Mouse (Mus musculus): ENCODE results near the gene Tmod2. TPM values are rescaled to one million over a fixed set of nuclear protein-coding genes. Genes with fewer than 3 reads are reported as not detected.
A peak's percentile ranks its signal among the peaks of the same experiment; 100 is the strongest.
"Not testable (repeated sequence)": the region's sequence is repeated elsewhere in the genome, so short reads cannot be mapped to it uniquely, and the experiment has no call there.

Gene Tmod2
- 348 and 370 TPM in 2 replicates for polyA plus RNA-seq (2015; fragmentation: Nextera tagmentation; extraction: Ambion mirVana)

DNA sequence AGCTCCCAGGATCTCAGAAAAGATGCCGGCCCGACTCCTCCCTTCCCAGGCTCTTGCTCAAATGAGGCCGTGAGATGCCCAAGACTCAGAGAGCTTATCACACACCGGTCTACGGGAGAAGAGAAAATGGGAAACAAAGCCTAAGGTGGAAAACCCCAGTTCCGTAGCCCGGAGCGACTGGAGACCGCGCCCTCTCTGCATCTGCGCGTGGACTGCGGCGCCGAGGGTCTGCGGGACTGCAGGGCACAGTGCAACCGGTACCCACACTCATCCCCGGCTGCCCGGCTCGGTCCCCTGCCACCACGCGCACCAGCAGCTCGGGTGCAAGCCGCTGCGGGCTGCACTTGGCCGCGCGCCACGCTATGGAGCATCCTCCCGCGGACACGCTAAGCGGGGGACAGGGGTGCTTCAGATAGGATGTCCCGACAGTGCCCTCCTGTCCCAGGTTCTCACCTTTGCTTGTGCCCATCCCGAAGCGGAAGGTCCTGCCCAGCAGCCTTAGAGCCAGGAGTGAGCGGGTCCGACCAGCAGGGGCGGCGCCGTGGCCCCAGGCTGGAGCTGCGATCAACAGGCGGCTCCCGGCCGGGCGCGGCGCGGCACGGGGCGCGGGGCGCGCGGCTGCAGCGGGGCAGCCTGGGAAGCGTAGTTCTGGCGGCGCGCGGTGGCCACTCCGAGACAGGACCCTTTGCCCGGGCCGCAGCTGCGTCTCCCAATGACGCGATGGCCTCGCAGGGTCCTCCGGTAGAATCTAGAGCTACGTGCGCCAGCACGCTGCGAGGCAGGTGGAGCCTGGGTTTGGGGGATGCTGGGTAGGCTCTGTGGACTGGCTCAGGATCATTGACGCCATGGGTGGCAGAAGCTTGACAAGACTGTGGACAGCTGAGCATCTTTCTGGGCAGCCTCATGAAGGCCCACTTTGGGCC lies at the start of gene Tmod2:
TSS of gene Tmod2 (minus strand) at position 755 of the 923 bp plus-strand sequence.
- peak; percentile 93 for ATAC-seq
- Histone ChIP-seq H3K4me1 (ENCODE audit: control insufficient read depth, insufficient read depth, low read length) (peaks cover 15% of the 10 kb centered on the region), H3K27ac (ENCODE audit: low read length) (peak within 1 kb of the TSS; percentile 88), H3K9ac (ENCODE audit: low read depth, low read length) (peak within 1 kb of the TSS; percentile 92), H3K36me3 (ENCODE audit: control insufficient read depth, insufficient read depth, low read length) (no peaks in the 10 kb centered on the region), H3K9me3 (replicated peaks; ENCODE audit: control insufficient read depth, low read length, poor library complexity, severe bottlenecking) (no peaks in the 10 kb centered on the region), H3K4me2 (ENCODE audit: low read length) (peak within 1 kb of the TSS; percentile 60), H3K4me3 (ENCODE audit: low read depth, low read length) (peak within 1 kb of the TSS; percentile 94), H3K27me3 (ENCODE audit: control insufficient read depth, insufficient read depth, low read depth, low read length) (no peaks in the 10 kb centered on the region)
- WGBS = under 1% methylated on average over 64 of the region's 74 CpGs

DNA sequence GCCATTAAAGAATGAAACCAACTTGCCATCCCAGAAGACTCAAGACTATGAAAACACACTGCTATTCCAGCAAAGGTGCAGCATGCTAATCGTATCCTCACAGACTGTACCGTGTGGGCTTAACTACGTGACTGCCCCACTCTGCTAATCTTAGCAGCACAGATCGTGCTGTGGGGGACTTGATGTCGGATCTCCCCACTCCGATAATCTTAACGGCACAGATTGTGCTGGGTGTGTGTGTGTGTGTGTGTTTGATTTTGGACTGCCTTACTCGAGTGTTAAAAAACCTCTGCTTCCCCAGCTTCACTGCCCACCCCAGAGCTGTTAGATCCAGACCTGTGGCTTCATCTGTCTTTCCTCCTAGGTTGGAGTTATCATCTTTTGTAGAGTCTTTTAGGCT lies 49.8 kb upstream of the Tmod2 start:
- H3K4me1 ChIP-seq (ENCODE audit: control insufficient read depth, insufficient read depth, low read length) = no peaks in the 10 kb centered on the region
- WGBS = 92% methylated on average over 8 of the region's 8 CpGs
- H3K36me3 ChIP-seq (ENCODE audit: control insufficient read depth, insufficient read depth, low read length) = peaks cover 35% of the 10 kb centered on the region
- H3K27ac ChIP-seq (ENCODE audit: low read length) = no peak overlapping the region
- H3K9me3 ChIP-seq (replicated peaks; ENCODE audit: control insufficient read depth, low read length, poor library complexity, severe bottlenecking) = no peaks in the 10 kb centered on the region
- no peak overlapping the region for H3K4me3 ChIP-seq (ENCODE audit: low read depth, low read length)
- H3K4me2 ChIP-seq (ENCODE audit: low read length) = no peak overlapping the region
- H3K9ac ChIP-seq (ENCODE audit: low read depth, low read length) = no peak overlapping the region
- H3K27me3 ChIP-seq (ENCODE audit: control insufficient read depth, insufficient read depth, low read depth, low read length) = no peaks in the 10 kb centered on the region
- ATAC-seq = no peak

DNA sequence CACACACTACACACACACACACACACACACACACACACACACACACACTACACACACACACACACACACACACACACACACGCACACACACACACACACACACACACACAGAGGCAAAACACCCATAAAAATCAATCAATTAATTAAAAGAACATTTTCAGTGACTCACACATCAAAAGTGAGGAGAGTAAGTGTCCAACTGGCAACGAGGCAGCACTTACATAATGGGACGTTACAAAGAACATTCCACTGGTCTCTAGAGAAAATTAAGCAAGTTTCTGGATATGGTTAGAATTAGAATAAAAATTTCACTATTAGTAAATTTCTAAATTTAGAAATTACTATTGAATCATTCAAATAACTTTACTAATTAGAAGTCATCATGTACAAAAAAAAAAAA lies 45.3 kb upstream of the Tmod2 start:
- peaks cover 39% of the 10 kb centered on the region for H3K36me3 ChIP-seq (ENCODE audit: control insufficient read depth, insufficient read depth, low read length)
- ATAC-seq; H3K9me3 ChIP-seq (replicated peaks; ENCODE audit: control insufficient read depth, low read length, poor library complexity, severe bottlenecking); H3K4me3 ChIP-seq (ENCODE audit: low read depth, low read length); H3K27me3 ChIP-seq (ENCODE audit: control insufficient read depth, insufficient read depth, low read depth, low read length); H3K9ac ChIP-seq (ENCODE audit: low read depth, low read length); H3K4me2 ChIP-seq (ENCODE audit: low read length); H3K4me1 ChIP-seq (ENCODE audit: control insufficient read depth, insufficient read depth, low read length); H3K27ac ChIP-seq (ENCODE audit: low read length): not testable (repeated sequence)
- WGBS = 84% methylated on average over 3 of the region's 3 CpGs

DNA sequence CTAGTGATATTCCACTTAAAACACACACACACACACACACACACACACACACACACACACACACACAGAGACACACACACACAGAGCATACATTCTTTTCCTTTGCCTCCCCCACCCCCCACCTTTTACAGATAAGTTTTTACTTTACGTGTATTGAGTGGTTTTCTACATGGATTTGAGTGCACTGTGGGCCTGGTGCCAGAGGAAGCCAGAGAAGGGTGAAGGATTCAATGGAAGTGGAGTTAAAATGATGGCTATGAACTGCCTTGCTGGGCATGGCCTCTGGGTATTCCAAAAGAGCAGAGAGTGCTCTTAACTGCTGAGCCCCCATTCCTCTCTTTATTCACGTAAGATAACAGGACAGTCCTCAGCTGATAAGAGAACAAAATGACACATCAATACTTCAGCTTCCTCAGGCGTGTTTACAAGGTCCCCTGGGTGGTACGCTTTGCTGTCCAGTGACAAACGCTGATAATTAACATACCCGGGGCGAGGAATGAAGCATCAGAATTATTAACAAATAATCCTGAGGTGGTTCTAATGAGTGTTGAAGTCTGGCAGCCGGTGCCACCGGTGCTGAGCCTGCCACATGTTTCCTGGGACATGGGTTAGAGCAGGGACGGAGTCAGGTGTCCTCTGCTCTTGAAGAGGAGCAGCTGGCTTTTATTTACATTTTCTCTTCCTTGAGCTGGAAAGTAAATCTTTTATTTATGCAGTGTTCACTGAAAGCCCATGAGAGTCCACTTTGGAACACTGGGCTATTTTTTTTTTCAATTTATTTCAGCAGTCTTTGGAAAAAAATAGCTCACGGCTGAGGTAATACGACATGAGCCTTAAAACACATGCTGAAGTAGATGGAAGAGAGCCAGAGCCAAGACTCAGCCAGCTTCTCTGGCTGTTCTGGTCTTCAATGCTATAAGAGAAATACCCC lies 43.1 kb upstream of the Tmod2 start:
- no peak overlapping the region for H3K4me3 ChIP-seq (ENCODE audit: low read depth, low read length)
- H3K9me3 ChIP-seq (replicated peaks; ENCODE audit: control insufficient read depth, low read length, poor library complexity, severe bottlenecking) = no peaks in the 10 kb centered on the region
- H3K27me3 ChIP-seq (ENCODE audit: control insufficient read depth, insufficient read depth, low read depth, low read length) = no peaks in the 10 kb centered on the region
- no peak overlapping the region for H3K27ac ChIP-seq (ENCODE audit: low read length)
- 43% methylated on average over 12 of the region's 12 CpGs for WGBS
- no peak for ATAC-seq
- H3K4me1 ChIP-seq (ENCODE audit: control insufficient read depth, insufficient read depth, low read length) = no peaks in the 10 kb centered on the region
- no peak overlapping the region for H3K4me2 ChIP-seq (ENCODE audit: low read length)
- H3K9ac ChIP-seq (ENCODE audit: low read depth, low read length) = no peak overlapping the region
- peaks cover 40% of the 10 kb centered on the region for H3K36me3 ChIP-seq (ENCODE audit: control insufficient read depth, insufficient read depth, low read length)

GRCm38 (mm10) chr9:75645405-75645804 lies 34.3 kb upstream of the Tmod2 start:
- no peak; the same call in 1 of the 2 replicates for ATAC-seq
- no peaks in the 10 kb centered on the region for H3K4me1 ChIP-seq (ENCODE audit: control insufficient read depth, insufficient read depth, low read length)
- no peaks in the 10 kb centered on the region for H3K27me3 ChIP-seq (ENCODE audit: control insufficient read depth, insufficient read depth, low read depth, low read length)
- H3K4me3 ChIP-seq (ENCODE audit: low read depth, low read length) = no peak overlapping the region
- H3K9me3 ChIP-seq (replicated peaks; ENCODE audit: control insufficient read depth, low read length, poor library complexity, severe bottlenecking) = no peaks in the 10 kb centered on the region
- H3K9ac ChIP-seq (ENCODE audit: low read depth, low read length) = no peak overlapping the region
- no peak overlapping the region for H3K4me2 ChIP-seq (ENCODE audit: low read length)
- WGBS = 77% methylated on average over 3 of the region's 3 CpGs
- H3K36me3 ChIP-seq (ENCODE audit: control insufficient read depth, insufficient read depth, low read length) = peaks cover 57% of the 10 kb centered on the region
- H3K27ac ChIP-seq (ENCODE audit: low read length) = no peak overlapping the region

DNA sequence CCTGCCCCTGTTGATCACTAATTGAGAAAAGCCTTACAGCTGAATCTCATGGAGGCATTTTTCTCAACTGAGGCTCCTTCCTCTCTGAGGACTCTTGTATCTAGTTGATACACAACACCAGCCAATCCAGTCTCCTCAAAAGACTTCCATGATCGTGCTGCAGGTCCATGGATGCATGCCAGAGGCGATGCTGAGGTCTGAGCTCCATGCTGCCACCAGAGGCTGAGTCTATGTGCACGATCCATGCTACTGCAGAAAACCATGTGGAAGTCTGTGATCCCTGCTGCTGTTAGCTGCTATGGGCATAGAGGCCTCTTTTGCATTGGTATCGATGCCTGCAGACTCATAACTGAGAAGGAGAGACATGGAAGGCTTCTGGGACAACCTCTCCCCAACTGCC lies 23.1 kb upstream of the Tmod2 start:
- Histone ChIP-seq H3K36me3 (ENCODE audit: control insufficient read depth, insufficient read depth, low read length) (peaks cover 7% of the 10 kb centered on the region; the same call in 1 of the 2 replicates), H3K4me2 (ENCODE audit: low read length) (no peak overlapping the region), H3K9ac (ENCODE audit: low read depth, low read length) (no peak overlapping the region), H3K4me3 (ENCODE audit: low read depth, low read length) (no peak overlapping the region), H3K27me3 (ENCODE audit: control insufficient read depth, insufficient read depth, low read depth, low read length) (no peaks in the 10 kb centered on the region), H3K27ac (ENCODE audit: low read length) (no peak overlapping the region), H3K9me3 (replicated peaks; ENCODE audit: control insufficient read depth, low read length, poor library complexity, severe bottlenecking) (no peaks in the 10 kb centered on the region), H3K4me1 (ENCODE audit: control insufficient read depth, insufficient read depth, low read length) (peaks cover 4% of the 10 kb centered on the region; the same call in 1 of the 2 replicates)
- 86% methylated on average over 4 of the region's 4 CpGs for WGBS
- ATAC-seq = no peak

GRCm38 (mm10) chr9:75633603-75634002 lies 22.5 kb upstream of the Tmod2 start:
- H3K36me3 ChIP-seq (ENCODE audit: control insufficient read depth, insufficient read depth, low read length) = peaks cover 7% of the 10 kb centered on the region; the same call in 1 of the 2 replicates
- no peak overlapping the region for H3K27ac ChIP-seq (ENCODE audit: low read length)
- no peaks in the 10 kb centered on the region for H3K27me3 ChIP-seq (ENCODE audit: control insufficient read depth, insufficient read depth, low read depth, low read length)
- 92% methylated on average over 8 of the region's 8 CpGs for WGBS
- H3K4me2 ChIP-seq (ENCODE audit: low read length) = no peak overlapping the region
- H3K9ac ChIP-seq (ENCODE audit: low read depth, low read length) = no peak overlapping the region
- H3K4me1 ChIP-seq (ENCODE audit: control insufficient read depth, insufficient read depth, low read length) = peaks cover 4% of the 10 kb centered on the region; the same call in 1 of the 2 replicates
- no peak for ATAC-seq
- no peak overlapping the region for H3K4me3 ChIP-seq (ENCODE audit: low read depth, low read length)
- H3K9me3 ChIP-seq (replicated peaks; ENCODE audit: control insufficient read depth, low read length, poor library complexity, severe bottlenecking) = no peaks in the 10 kb centered on the region

DNA sequence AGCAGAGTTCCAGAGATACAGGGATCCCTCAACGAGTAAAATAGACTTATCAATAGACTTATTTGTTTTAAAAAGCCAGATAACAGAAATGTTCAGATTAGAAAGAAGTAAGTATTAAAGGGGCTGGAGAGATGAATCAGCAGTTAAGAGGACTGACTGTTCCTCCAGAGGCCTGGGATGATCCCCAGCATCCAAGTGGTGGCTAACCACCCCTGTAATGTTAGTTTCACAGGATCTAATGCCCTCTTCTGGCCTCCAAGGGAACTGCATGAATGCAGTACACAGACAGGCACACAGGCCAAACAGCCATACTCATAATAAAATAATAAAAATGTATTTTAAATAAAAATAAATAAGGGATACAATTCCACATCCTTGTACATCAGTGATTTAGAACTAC lies 21.8 kb upstream of the Tmod2 start:
- Histone ChIP-seq H3K4me2 (ENCODE audit: low read length) (no peak overlapping the region), H3K9ac (ENCODE audit: low read depth, low read length) (no peak overlapping the region), H3K27ac (ENCODE audit: low read length) (peak overlapping the region; percentile 53), H3K36me3 (ENCODE audit: control insufficient read depth, insufficient read depth, low read length) (peaks cover 7% of the 10 kb centered on the region; the same call in 1 of the 2 replicates), H3K4me3 (ENCODE audit: low read depth, low read length) (no peak overlapping the region), H3K4me1 (ENCODE audit: control insufficient read depth, insufficient read depth, low read length) (peaks cover 4% of the 10 kb centered on the region; the same call in 1 of the 2 replicates), H3K9me3 (replicated peaks; ENCODE audit: control insufficient read depth, low read length, poor library complexity, severe bottlenecking) (no peaks in the 10 kb centered on the region), H3K27me3 (ENCODE audit: control insufficient read depth, insufficient read depth, low read depth, low read length) (no peaks in the 10 kb centered on the region)
- peak; percentile 36; the same call in 1 of the 2 replicates for ATAC-seq
- 16% methylated on average over 1 of the region's 1 CpGs for WGBS
